ENCODE assay signal across 8 mouse cellular contexts in genomic region chr6:5093516-5093915, GRCm38 (mm10).
DNase-seq lines count a peak whose midpoint lies in the region; ATAC-seq and TF ChIP-seq lines count a peak whose summit lies in the region.

No protein-coding gene starts in this region.

- WGBS in lung, adult 2 months = 32% methylated on average over 4 of the region's 4 CpGs
- 56% methylated on average over 4 of the region's 4 CpGs for WGBS in embryonic facial prominence, embryonic 14.5 days
- whole genome bisulfite sequencing in intestine, embryonic 15.5 days = 54% methylated on average over 4 of the region's 4 CpGs
- 27% methylated on average over 4 of the region's 4 CpGs for WGBS in liver, embryonic 13.5 days (ENCODE audit: insufficient replicate concordance)
- 58% methylated on average over 4 of the region's 4 CpGs for WGBS in stomach, postnatal 0 days

- DNase-seq in lung, adult 18-20 months = peak; percentile 42 to 53
- no peak for DNase-seq in lung, adult 2 months
- DNase-seq in embryonic facial prominence, embryonic 14.5 days (ENCODE audit: low spot score) = peak; percentile 79
- DNase-seq in liver, embryonic 13.5 days = no peak
- no peak for DNase-seq in stomach, postnatal 0 days (ENCODE audit: low spot score)
- no peak for DNase-seq in natural killer cell, adult 2 months (ENCODE audit: low spot score in 2 of 2)
- no peak for DNase-seq in cerebellum, adult 8-10 months

- ATAC-seq in embryonic facial prominence, embryonic 14.5 days (ENCODE audit: low read depth) = 0 out of 2 replicates have a peak, but pooled peaks have one; percentile 30
- ATAC-seq in intestine, embryonic 15.5 days = peak; percentile 47; the same call in 1 of the 2 replicates
- ATAC-seq in liver, embryonic 13.5 days (ENCODE audit: low read depth) = peak; percentile 50
- peak; percentile 49; the same call in 1 of the 2 replicates for ATAC-seq in stomach, postnatal 0 days (ENCODE audit: low FRiP score, low TSS enrichment)

- H3K4me3 ChIP-seq in lung, adult 2 months (replicated peaks; ENCODE audit: extremely low read depth, low read depth, low read length) = no peak overlapping the region
- H3K4me3 ChIP-seq in embryonic facial prominence, embryonic 14.5 days (ENCODE audit: low read depth, low read length) = no peak overlapping the region
- H3K4me3 ChIP-seq in intestine, embryonic 15.5 days (replicated peaks) = no peak overlapping the region
- H3K4me3 ChIP-seq in liver, embryonic 13.5 days (replicated peaks) = no peak overlapping the region
- no peak overlapping the region for H3K4me3 ChIP-seq in stomach, postnatal 0 days (ENCODE audit: low read depth, low read length)

- H3K4me2 ChIP-seq in embryonic facial prominence, embryonic 14.5 days (ENCODE audit: low read depth, low read length) = no peak overlapping the region
- no peak overlapping the region for H3K4me2 ChIP-seq in intestine, embryonic 15.5 days (replicated peaks)
- no peak overlapping the region for H3K4me2 ChIP-seq in liver, embryonic 13.5 days
- no peak overlapping the region for H3K4me2 ChIP-seq in stomach, postnatal 0 days (replicated peaks; ENCODE audit: low read depth)

- no peak for TF ChIP-seq EP300 in stomach, postnatal 0 days (optimal IDR thresholded peaks at IDR 0.05)

- no peak for TF ChIP-seq CTCF in lung, adult 2 months (IDR thresholded peaks at IDR 0.05; ENCODE audit: insufficient read depth, low read length)
- TF ChIP-seq CTCF in stomach, postnatal 0 days (IDR thresholded peaks at IDR 0.05; ENCODE audit: low read depth) = no peak

- no peaks in the 10 kb centered on the region for H3K9me3 ChIP-seq in embryonic facial prominence, embryonic 14.5 days (ENCODE audit: control insufficient read depth, low read length)
- H3K9me3 ChIP-seq in intestine, embryonic 15.5 days = no peaks in the 10 kb centered on the region
- no peaks in the 10 kb centered on the region for H3K9me3 ChIP-seq in liver, embryonic 13.5 days (replicated peaks)
- H3K9me3 ChIP-seq in stomach, postnatal 0 days (ENCODE audit: control insufficient read depth, low read length) = no peaks in the 10 kb centered on the region

- no peaks in the 10 kb centered on the region for H3K36me3 ChIP-seq in embryonic facial prominence, embryonic 14.5 days (ENCODE audit: control insufficient read depth, insufficient read depth, low read length)
- H3K36me3 ChIP-seq in intestine, embryonic 15.5 days = no peaks in the 10 kb centered on the region
- H3K36me3 ChIP-seq in liver, embryonic 13.5 days = no peaks in the 10 kb centered on the region
- H3K36me3 ChIP-seq in stomach, postnatal 0 days (ENCODE audit: control insufficient read depth, insufficient read depth, low read length) = no peaks in the 10 kb centered on the region

- peaks cover 6% of the 10 kb centered on the region for H3K4me1 ChIP-seq in lung, adult 2 months (ENCODE audit: control insufficient read depth, insufficient read depth, low read length)
- peaks cover 7% of the 10 kb centered on the region; the same call in 1 of the 2 replicates for H3K4me1 ChIP-seq in embryonic facial prominence, embryonic 14.5 days (ENCODE audit: control insufficient read depth, insufficient read depth, low read length)
- 0 out of 2 replicates have a peak, but pooled peaks cover 2% of the 10 kb centered on the region for H3K4me1 ChIP-seq in intestine, embryonic 15.5 days (replicated peaks)
- H3K4me1 ChIP-seq in liver, embryonic 13.5 days (replicated peaks) = 0 out of 2 replicates have a peak, but pooled peaks cover 8% of the 10 kb centered on the region
- H3K4me1 ChIP-seq in stomach, postnatal 0 days (replicated peaks; ENCODE audit: control insufficient read depth, insufficient read depth) = no peaks in the 10 kb centered on the region

- TF ChIP-seq POLR2A in lung, adult 2 months (IDR thresholded peaks at IDR 0.05; ENCODE audit: borderline replicate concordance, extremely low read depth, low read depth, low read length) = no peak

- peak overlapping the region; percentile 48; the same call in 1 of the 2 replicates for H3K27ac ChIP-seq in embryonic facial prominence, embryonic 14.5 days (replicated peaks; ENCODE audit: low read depth, low read length)
- H3K27ac ChIP-seq in intestine, embryonic 15.5 days = no peak overlapping the region
- H3K27ac ChIP-seq in liver, embryonic 13.5 days = peak overlapping the region; percentile 18; the same call in 1 of the 2 replicates
- no peak overlapping the region for H3K27ac ChIP-seq in stomach, postnatal 0 days (replicated peaks)

- no peaks in the 10 kb centered on the region for H3K27me3 ChIP-seq in embryonic facial prominence, embryonic 14.5 days (replicated peaks; ENCODE audit: control insufficient read depth, insufficient read depth, low read length)
- no peaks in the 10 kb centered on the region for H3K27me3 ChIP-seq in intestine, embryonic 15.5 days (replicated peaks)
- H3K27me3 ChIP-seq in liver, embryonic 13.5 days = no peaks in the 10 kb centered on the region
- no peaks in the 10 kb centered on the region for H3K27me3 ChIP-seq in stomach, postnatal 0 days (ENCODE audit: control insufficient read depth, insufficient read depth, low read length)

- H3K9ac ChIP-seq in embryonic facial prominence, embryonic 14.5 days (ENCODE audit: low read depth, low read length) = no peak overlapping the region
- H3K9ac ChIP-seq in intestine, embryonic 15.5 days = no peak overlapping the region
- no peak overlapping the region for H3K9ac ChIP-seq in liver, embryonic 13.5 days
- no peak overlapping the region for H3K9ac ChIP-seq in stomach, postnatal 0 days (ENCODE audit: low read length)

Comparison
In these comparisons a context has a peak if more than half of its experiments do, and no peak if none do; other contexts are left out.
1. DNase-seq: peak in lung, adult 18-20 months (2 of 2) and embryonic facial prominence, embryonic 14.5 days (single experiment); none in lung, adult 2 months (single experiment), liver, embryonic 13.5 days (single experiment), stomach, postnatal 0 days (single experiment), natural killer cell, adult 2 months (0 of 2) and cerebellum, adult 8-10 months (single experiment).
2. H3K27ac ChIP-seq: peak in embryonic facial prominence, embryonic 14.5 days (single experiment) and liver, embryonic 13.5 days (single experiment); none in intestine, embryonic 15.5 days (single experiment) and stomach, postnatal 0 days (single experiment).
3. Peak in every context shown above with its lines, with median percentiles within 50 percentile points of each other: ATAC-seq.